Mouse (Mus musculus) brain, embryonic 14.5 days (tissue): Measurements from ENCODE around the gene Fam222a.

Experiments
- CTCF ChIP-seq: fragments of 200-500 bp; IDR thresholded peaks from 2 replicates; pipeline ENCODE4 v1.5.1; 2012; ENCODE audit warnings: inconsistent platforms, mild to moderate bottlenecking, moderate library complexity, borderline replicate concordance; ENCODE audit not compliant: insufficient read depth, insufficient read length; ENCODE audit errors: extremely low read depth
- POLR2A ChIP-seq: fragments of 200-500 bp; IDR thresholded peaks from 2 replicates; pipeline ENCODE4 v1.6.1; 2012; ENCODE audit warnings: mild to moderate bottlenecking, inconsistent platforms, borderline replicate concordance; ENCODE audit not compliant: poor library complexity, insufficient read depth, insufficient read length, severe bottlenecking; ENCODE audit errors: extremely low read depth

- TF ChIP-seq CTCF (no peak), POLR2A (no peak)
These were observed 38.2 kb downstream of the Fam222a start for GRCm38 (mm10) chr5:114605981-114606380.
